Mouse (Mus musculus): ENCODE measurements at regions not wholly inside any gene's neighbourhood (a gene's known extent, or its start where the extent isn't known, plus 50 kb on each side); places are given as distances from the start of the nearest gene placed in this dataset.

DNA sequence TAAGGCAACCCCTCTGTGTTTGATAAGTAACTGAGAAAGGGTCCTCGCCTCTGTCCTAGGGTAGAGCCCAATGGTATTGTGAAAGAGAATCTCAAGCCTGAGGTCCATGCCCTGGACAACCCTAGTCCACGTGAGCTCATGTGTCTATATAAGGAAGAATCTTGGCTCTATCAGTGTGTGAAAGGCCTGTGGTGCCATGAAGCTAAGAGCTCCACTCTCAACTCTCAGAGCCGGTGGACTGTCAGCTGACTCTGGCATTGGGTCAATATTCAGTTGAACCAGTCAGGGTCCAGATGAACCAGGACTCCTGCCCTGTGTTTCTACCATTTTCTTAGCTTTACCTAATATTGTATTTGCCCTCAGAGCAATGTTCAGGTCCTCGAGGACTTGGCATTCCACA is 88.5 kb downstream of the Tmx1 start:
- TF ChIP-seq CTCF (IDR thresholded peaks at IDR 0.05) (no peak), EP300 (IDR thresholded peaks at IDR 0.05) (no peak)
